In genomic region chr5:104986706-104987105, GRCm38 (mm10) we compare ENCODE assay signal across 7 mouse cellular contexts. TPM values are rescaled to one million over a fixed set of nuclear protein-coding genes. Genes with fewer than 3 reads are reported as not detected.
DNase-seq lines count a peak whose midpoint lies in the region; ATAC-seq lines count a peak whose summit lies in the region.

No protein-coding gene starts in this region.

- peak; percentile 37 for DNase-seq in kidney, postnatal 10 days
- DNase-seq in Muller cell, postnatal 12 days (ENCODE audit: inconsistent ontology term), result peak; percentile 6
- peak; percentile 36 for DNase-seq in embryonic facial prominence, embryonic 14.5 days (ENCODE audit: low spot score)
- peak; percentile 65 for DNase-seq in lung, postnatal 14 days
- no peak for DNase-seq in frontal cortex, postnatal 25 days (ENCODE audit: low spot score in 2 of 2)

- no peak for ATAC-seq in kidney, embryonic 14.5 days (ENCODE audit: low FRiP score, low TSS enrichment)
- peak; percentile 65 for ATAC-seq in CD4-positive, CD25-positive, alpha-beta regulatory T cell, adult 4 months
- no peak for ATAC-seq in embryonic facial prominence, embryonic 14.5 days (ENCODE audit: low read depth)

- H3K27ac ChIP-seq in kidney, embryonic 14.5 days (ENCODE audit: low read depth, low read length), result no peak overlapping the region
- no peak overlapping the region for H3K27ac ChIP-seq in embryonic facial prominence, embryonic 14.5 days (replicated peaks; ENCODE audit: low read depth, low read length)

- H3K9me3 ChIP-seq in kidney, embryonic 14.5 days (ENCODE audit: control insufficient read depth, low read length), result no peaks in the 10 kb centered on the region
- H3K9me3 ChIP-seq in embryonic facial prominence, embryonic 14.5 days (ENCODE audit: control insufficient read depth, low read length), result no peaks in the 10 kb centered on the region

- no peak overlapping the region for H3K9ac ChIP-seq in kidney, embryonic 14.5 days (ENCODE audit: low read depth, low read length)
- no peak overlapping the region for H3K9ac ChIP-seq in embryonic facial prominence, embryonic 14.5 days (ENCODE audit: low read depth, low read length)

- no peak overlapping the region for H3K4me2 ChIP-seq in kidney, embryonic 14.5 days (replicated peaks; ENCODE audit: low read depth, low read length)
- no peak overlapping the region for H3K4me2 ChIP-seq in embryonic facial prominence, embryonic 14.5 days (ENCODE audit: low read depth, low read length)

- 61% methylated on average over 1 of the region's 1 CpGs for WGBS in kidney, embryonic 14.5 days
- 51% methylated on average over 1 of the region's 1 CpGs for WGBS in embryonic facial prominence, embryonic 14.5 days

- no peaks in the 10 kb centered on the region for H3K4me1 ChIP-seq in kidney, embryonic 14.5 days (ENCODE audit: control insufficient read depth, insufficient read depth, low read length)
- H3K4me1 ChIP-seq in embryonic facial prominence, embryonic 14.5 days (ENCODE audit: control insufficient read depth, insufficient read depth, low read length), result no peaks in the 10 kb centered on the region

- no peak overlapping the region for H3K4me3 ChIP-seq in kidney, embryonic 14.5 days (ENCODE audit: low read length)
- no peak overlapping the region for H3K4me3 ChIP-seq in embryonic facial prominence, embryonic 14.5 days (ENCODE audit: low read depth, low read length)

- H3K36me3 ChIP-seq in kidney, embryonic 14.5 days (ENCODE audit: control insufficient read depth, insufficient read depth, low read length), result no peaks in the 10 kb centered on the region
- H3K36me3 ChIP-seq in embryonic facial prominence, embryonic 14.5 days (ENCODE audit: control insufficient read depth, insufficient read depth, low read length), result no peaks in the 10 kb centered on the region

- H3K27me3 ChIP-seq in kidney, embryonic 14.5 days (ENCODE audit: control insufficient read depth, insufficient read depth, low read length), result no peaks in the 10 kb centered on the region
- no peaks in the 10 kb centered on the region for H3K27me3 ChIP-seq in embryonic facial prominence, embryonic 14.5 days (replicated peaks; ENCODE audit: control insufficient read depth, insufficient read depth, low read length)

RNA-seq across cellular contexts. Expression of gene Abcg3, which starts 4.2 kb away (rescaled TPM):
- 0.94 and 0.95 TPM in 2 replicates for polyA plus RNA-seq in kidney, embryonic 14.5 days (2014; fragmentation: Nextera tagmentation; extraction: Ambion mirVana)
- 10 to 100 TPM; 29.4 to 29.9 TPM for polyA plus RNA-seq in CD4-positive, CD25-positive, alpha-beta regulatory T cell, adult 4 months (2017; shearing (Covaris generic))
- 1.1 and 1.6 TPM in 2 replicates for polyA plus RNA-seq in embryonic facial prominence, embryonic 14.5 days (2014; fragmentation: Nextera tagmentation; extraction: Ambion mirVana)

Comparison
In these comparisons a context has a peak if more than half of its experiments do, and no peak if none do; other contexts are left out.
1. DNase-seq: peak in kidney, postnatal 10 days (single experiment), Muller cell, postnatal 12 days (single experiment), embryonic facial prominence, embryonic 14.5 days (single experiment) and lung, postnatal 14 days (single experiment); none in frontal cortex, postnatal 25 days (0 of 2).
2. RNA of gene Abcg3, which starts 4.2 kb away (polyA plus RNA-seq): 29.4 to 29.9 TPM in CD4-positive, CD25-positive, alpha-beta regulatory T cell, adult 4 months; 1.1 to 1.6 TPM in embryonic facial prominence, embryonic 14.5 days and 0.94 to 0.95 TPM in kidney, embryonic 14.5 days; every median in the first group is over 10 times any median in the second.